Mouse (Mus musculus): ENCODE measurements around the gene Wdr25. TPM values are rescaled to one million over a fixed set of nuclear protein-coding genes. Genes with fewer than 3 reads are reported as not detected.

The Wdr25 gene
- polyA plus RNA-seq, 1 experiment: 6.4 TPM

DNA sequence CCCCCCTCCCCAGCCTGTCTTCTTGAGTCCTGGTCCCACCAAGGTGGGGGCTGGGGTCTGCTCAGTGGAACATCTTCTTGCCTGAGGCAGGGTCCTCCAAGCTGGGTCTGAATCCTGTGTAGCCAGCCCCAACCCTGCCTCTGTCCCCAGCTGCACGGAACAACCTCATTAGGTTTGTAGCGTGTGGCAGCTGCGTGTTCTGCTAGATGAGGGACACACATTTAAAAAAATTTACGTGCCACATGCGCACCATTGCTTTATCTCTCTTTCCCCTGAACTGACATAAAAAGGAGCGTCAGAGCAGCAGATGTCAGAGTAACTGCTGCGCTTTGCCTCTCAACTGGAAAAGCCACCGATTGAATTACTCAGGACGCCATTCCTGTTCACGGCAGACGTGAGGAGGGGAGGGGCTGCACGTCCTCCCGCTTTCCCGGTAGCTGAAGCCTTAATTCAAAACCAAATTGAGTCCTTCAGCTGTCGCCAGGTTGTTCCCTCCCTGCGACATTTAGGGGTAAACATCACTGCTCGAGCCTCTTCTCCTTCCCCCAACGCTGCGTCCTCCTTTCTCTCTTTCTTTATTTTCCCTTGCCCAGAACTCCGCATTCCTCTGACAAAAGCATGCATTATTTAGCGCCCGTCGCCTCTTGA is 65.7 kb downstream of the Wdr25 start:
- TF ChIP-seq POLR2A (IDR thresholded peaks at IDR 0.05; ENCODE audit: low read depth, low read length) (no peak), CTCF (IDR thresholded peaks at IDR 0.05; ENCODE audit: extremely low read depth, insufficient read depth, insufficient read length, insufficient replicate concordance) (no peak)
- no peaks in the 10 kb centered on the region for H3K27me3 ChIP-seq (ENCODE audit: control insufficient read depth, insufficient read depth, low read length)
- H3K4me3 ChIP-seq (ENCODE audit: extremely low read depth, insufficient read depth, insufficient read length): no peak overlapping the region
- no peaks in the 10 kb centered on the region for H3K4me1 ChIP-seq (ENCODE audit: control insufficient read depth, insufficient read depth, insufficient read length)
- H3K36me3 ChIP-seq (ENCODE audit: control insufficient read depth, insufficient read depth, low read length): no peaks in the 10 kb centered on the region
- 44% methylated on average over 23 of the region's 23 CpGs for WGBS
- no peak overlapping the region for H3K27ac ChIP-seq (ENCODE audit: insufficient read depth, low read length)
- no peak for DNase-seq (ENCODE audit: low read depth in 1 of 2, low spot score in 2 of 2)

GRCm38 (mm10) chr12:108959639-108960219 is 66.3 kb downstream of the Wdr25 start:
- 78% methylated on average over 12 of the region's 12 CpGs for WGBS
- TF ChIP-seq CTCF (IDR thresholded peaks at IDR 0.05; ENCODE audit: extremely low read depth, insufficient read depth, insufficient read length, insufficient replicate concordance) (no peak), POLR2A (IDR thresholded peaks at IDR 0.05; ENCODE audit: low read depth, low read length) (no peak)
- Histone ChIP-seq H3K27me3 (ENCODE audit: control insufficient read depth, insufficient read depth, low read length) (no peaks in the 10 kb centered on the region), H3K4me1 (ENCODE audit: control insufficient read depth, insufficient read depth, insufficient read length) (no peaks in the 10 kb centered on the region), H3K27ac (ENCODE audit: insufficient read depth, low read length) (no peak overlapping the region), H3K4me3 (ENCODE audit: extremely low read depth, insufficient read depth, insufficient read length) (no peak overlapping the region), H3K36me3 (ENCODE audit: control insufficient read depth, insufficient read depth, low read length) (no peaks in the 10 kb centered on the region)
- DNase-seq (ENCODE audit: low read depth in 1 of 2, low spot score in 2 of 2): no peak

DNA sequence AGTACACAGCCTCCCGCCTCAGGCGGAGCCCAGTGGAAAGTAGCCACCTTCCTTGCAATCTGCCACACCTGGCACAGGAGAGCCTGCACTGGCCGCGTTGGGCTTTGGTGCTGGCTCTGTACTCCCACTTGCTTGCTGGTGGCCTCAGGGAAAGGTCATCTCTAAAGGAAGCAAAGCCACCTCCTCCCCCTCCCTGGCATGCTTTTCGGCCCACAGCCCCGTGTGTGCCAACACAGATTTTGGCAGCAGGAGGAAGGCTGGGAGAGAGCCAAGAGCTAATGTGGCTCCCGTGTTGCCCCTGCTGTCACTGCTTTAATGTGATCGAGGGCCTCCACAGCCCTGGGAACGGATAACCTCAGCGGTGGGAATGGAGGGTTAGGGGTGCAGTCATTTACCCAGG is 66.8 kb downstream of the Wdr25 start:
- 80% methylated on average over 10 of the region's 10 CpGs for WGBS
- DNase-seq (ENCODE audit: low read depth in 1 of 2, low spot score in 2 of 2): no peak
- no peak overlapping the region for H3K4me3 ChIP-seq (ENCODE audit: extremely low read depth, insufficient read depth, insufficient read length)
- H3K27ac ChIP-seq (ENCODE audit: insufficient read depth, low read length): no peak overlapping the region
- TF ChIP-seq CTCF (IDR thresholded peaks at IDR 0.05; ENCODE audit: extremely low read depth, insufficient read depth, insufficient read length, insufficient replicate concordance) (no peak), POLR2A (IDR thresholded peaks at IDR 0.05; ENCODE audit: low read depth, low read length) (no peak)
- H3K27me3 ChIP-seq (ENCODE audit: control insufficient read depth, insufficient read depth, low read length): no peaks in the 10 kb centered on the region
- no peaks in the 10 kb centered on the region for H3K36me3 ChIP-seq (ENCODE audit: control insufficient read depth, insufficient read depth, low read length)
- no peaks in the 10 kb centered on the region for H3K4me1 ChIP-seq (ENCODE audit: control insufficient read depth, insufficient read depth, insufficient read length)

DNA sequence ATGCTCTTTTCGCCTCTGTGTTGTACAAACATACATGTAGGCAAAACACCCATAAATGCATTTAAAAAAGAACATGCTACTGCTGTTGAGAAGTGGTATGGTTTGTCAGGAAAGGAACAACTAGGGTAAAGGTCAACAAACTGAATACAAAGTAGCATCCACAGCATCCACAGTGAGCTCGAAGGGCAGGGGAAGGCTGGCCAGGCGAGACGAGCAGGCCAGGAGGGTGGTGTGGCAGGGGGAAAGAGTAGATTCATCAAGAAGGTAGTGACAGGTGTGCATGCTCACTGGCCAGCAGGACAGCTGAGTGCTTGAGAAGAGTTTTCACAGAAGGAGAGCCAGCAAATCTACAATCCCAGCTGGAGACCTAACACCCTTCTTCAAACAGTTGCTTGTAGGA is 74.2 kb downstream of the Wdr25 start:
- H3K4me1 ChIP-seq (ENCODE audit: control insufficient read depth, insufficient read depth, insufficient read length): no peaks in the 10 kb centered on the region
- H3K27me3 ChIP-seq (ENCODE audit: control insufficient read depth, insufficient read depth, low read length): no peaks in the 10 kb centered on the region
- no peak overlapping the region for H3K27ac ChIP-seq (ENCODE audit: insufficient read depth, low read length)
- WGBS: 88% methylated on average over 4 of the region's 4 CpGs
- H3K4me3 ChIP-seq (ENCODE audit: extremely low read depth, insufficient read depth, insufficient read length): no peak overlapping the region
- H3K36me3 ChIP-seq (ENCODE audit: control insufficient read depth, insufficient read depth, low read length): no peaks in the 10 kb centered on the region
- TF ChIP-seq POLR2A (IDR thresholded peaks at IDR 0.05; ENCODE audit: low read depth, low read length) (no peak), CTCF (IDR thresholded peaks at IDR 0.05; ENCODE audit: extremely low read depth, insufficient read depth, insufficient read length, insufficient replicate concordance) (no peak)
- DNase-seq (ENCODE audit: low read depth in 1 of 2, low spot score in 2 of 2): no peak

DNA sequence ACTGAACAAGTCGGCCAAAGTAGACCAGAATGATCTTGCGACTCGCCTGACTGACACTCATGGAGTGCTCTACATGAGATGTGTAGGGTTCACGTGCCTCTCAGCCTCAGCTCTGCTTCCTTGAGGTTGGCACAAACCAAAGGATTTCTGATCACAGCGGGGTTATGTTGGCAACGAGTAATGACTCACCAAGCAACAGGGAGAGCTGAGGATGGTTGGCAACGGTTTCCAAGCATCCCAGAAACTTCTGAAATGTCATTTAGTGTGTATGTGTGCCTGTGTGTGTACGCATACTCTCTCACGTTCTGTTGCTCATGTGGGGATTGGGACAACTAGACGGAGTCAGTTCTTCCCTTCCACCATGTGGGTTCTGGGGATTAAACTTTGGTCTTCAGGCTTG is 74.6 kb downstream of the Wdr25 start:
- H3K27me3 ChIP-seq (ENCODE audit: control insufficient read depth, insufficient read depth, low read length): no peaks in the 10 kb centered on the region
- WGBS: 85% methylated on average over 10 of the region's 10 CpGs
- no peak overlapping the region for H3K4me3 ChIP-seq (ENCODE audit: extremely low read depth, insufficient read depth, insufficient read length)
- no peaks in the 10 kb centered on the region for H3K36me3 ChIP-seq (ENCODE audit: control insufficient read depth, insufficient read depth, low read length)
- H3K4me1 ChIP-seq (ENCODE audit: control insufficient read depth, insufficient read depth, insufficient read length): no peaks in the 10 kb centered on the region
- TF ChIP-seq POLR2A (IDR thresholded peaks at IDR 0.05; ENCODE audit: low read depth, low read length): no peak
- no peak for DNase-seq (ENCODE audit: low read depth in 1 of 2, low spot score in 2 of 2)
- no peak overlapping the region for H3K27ac ChIP-seq (ENCODE audit: insufficient read depth, low read length)

GRCm38 (mm10) chr12:108971446-108971845 is 78.0 kb downstream of the Wdr25 start:
- 87% methylated on average over 9 of the region's 9 CpGs for WGBS
- H3K27ac ChIP-seq (ENCODE audit: insufficient read depth, low read length): no peak overlapping the region
- H3K27me3 ChIP-seq (ENCODE audit: control insufficient read depth, insufficient read depth, low read length): no peaks in the 10 kb centered on the region
- no peak overlapping the region for H3K4me3 ChIP-seq (ENCODE audit: extremely low read depth, insufficient read depth, insufficient read length)
- DNase-seq (ENCODE audit: low read depth in 1 of 2, low spot score in 2 of 2): no peak
- no peaks in the 10 kb centered on the region for H3K4me1 ChIP-seq (ENCODE audit: control insufficient read depth, insufficient read depth, insufficient read length)
- TF ChIP-seq POLR2A (IDR thresholded peaks at IDR 0.05; ENCODE audit: low read depth, low read length) (no peak), CTCF (IDR thresholded peaks at IDR 0.05; ENCODE audit: extremely low read depth, insufficient read depth, insufficient read length, insufficient replicate concordance) (no peak)
- no peaks in the 10 kb centered on the region for H3K36me3 ChIP-seq (ENCODE audit: control insufficient read depth, insufficient read depth, low read length)

GRCm38 (mm10) chr12:108972234-108972633 is 78.8 kb downstream of the Wdr25 start:
- Histone ChIP-seq H3K27me3 (ENCODE audit: control insufficient read depth, insufficient read depth, low read length) (no peaks in the 10 kb centered on the region), H3K4me1 (ENCODE audit: control insufficient read depth, insufficient read depth, insufficient read length) (no peaks in the 10 kb centered on the region), H3K36me3 (ENCODE audit: control insufficient read depth, insufficient read depth, low read length) (no peaks in the 10 kb centered on the region), H3K4me3 (ENCODE audit: extremely low read depth, insufficient read depth, insufficient read length) (no peak overlapping the region), H3K27ac (ENCODE audit: insufficient read depth, low read length) (no peak overlapping the region)
- DNase-seq (ENCODE audit: low read depth in 1 of 2, low spot score in 2 of 2): no peak
- TF ChIP-seq POLR2A (IDR thresholded peaks at IDR 0.05; ENCODE audit: low read depth, low read length) (no peak), CTCF (IDR thresholded peaks at IDR 0.05; ENCODE audit: extremely low read depth, insufficient read depth, insufficient read length, insufficient replicate concordance) (no peak)
- 91% methylated on average over 14 of the region's 14 CpGs for WGBS
